ENCODE assay signal across 8 mouse cellular contexts in the genomic region with DNA sequence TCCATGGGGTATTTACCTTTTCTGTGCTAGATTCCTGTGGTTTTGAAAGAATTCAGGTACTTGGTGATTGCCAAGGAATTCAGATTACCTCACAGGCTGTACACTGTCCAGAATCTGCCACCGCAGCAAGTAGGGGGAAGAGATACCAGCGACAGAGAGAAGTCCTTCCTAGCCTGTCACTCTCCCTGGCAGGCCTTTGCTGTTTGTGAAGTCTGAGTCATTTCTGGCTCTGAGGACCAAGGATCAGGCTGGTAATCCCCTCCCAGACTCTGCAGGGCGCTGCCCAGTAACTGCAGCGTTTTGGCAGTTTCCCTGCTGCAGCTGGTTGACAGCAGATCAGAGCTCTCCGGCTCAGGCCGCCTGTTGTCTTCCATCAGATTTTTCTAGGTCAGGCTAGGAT. TPM values are rescaled to one million over a fixed set of nuclear protein-coding genes. Genes with fewer than 3 reads are reported as not detected.
A peak's percentile ranks its signal among the peaks of the same experiment; 100 is the strongest.
DNase-seq lines count a peak whose midpoint lies in the region; ATAC-seq and TF ChIP-seq lines count a peak whose summit lies in the region.

No protein-coding gene starts in this region.

- peak; percentile 31 for DNase-seq in midbrain, embryonic 10.5 days (ENCODE audit: low spot score)
- DNase-seq in midbrain, embryonic 11.5 days (ENCODE audit: low spot score, missing footprints) = no peak
- DNase-seq in heart, embryonic 10.5 days (ENCODE audit: low spot score) = no peak
- DNase-seq in spleen, postnatal 14 days (ENCODE audit: low spot score in 2 of 2) = no peak

- peaks cover 10% of the 10 kb centered on the region for H3K4me1 ChIP-seq in midbrain, embryonic 10.5 days
- peaks cover 2% of the 10 kb centered on the region; the same call in 1 of the 2 replicates for H3K4me1 ChIP-seq in midbrain, embryonic 11.5 days (ENCODE audit: control insufficient read depth, insufficient read depth, low read length)
- H3K4me1 ChIP-seq in cortical plate, adult 2 months (ENCODE audit: control insufficient read depth, insufficient read depth, low read length) = no peaks in the 10 kb centered on the region
- peaks cover 17% of the 10 kb centered on the region for H3K4me1 ChIP-seq in heart, embryonic 10.5 days
- peaks cover 11% of the 10 kb centered on the region for H3K4me1 ChIP-seq in limb, embryonic 15.5 days
- peaks cover 6% of the 10 kb centered on the region; the same call in 1 of the 2 replicates for H3K4me1 ChIP-seq in stomach, embryonic 15.5 days

- no peaks in the 10 kb centered on the region for H3K9me3 ChIP-seq in midbrain, embryonic 10.5 days (replicated peaks)
- H3K9me3 ChIP-seq in midbrain, embryonic 11.5 days (ENCODE audit: control insufficient read depth, low read length) = no peaks in the 10 kb centered on the region
- H3K9me3 ChIP-seq in heart, embryonic 10.5 days = no peaks in the 10 kb centered on the region
- H3K9me3 ChIP-seq in limb, embryonic 15.5 days = no peaks in the 10 kb centered on the region
- H3K9me3 ChIP-seq in stomach, embryonic 15.5 days = no peaks in the 10 kb centered on the region

- H3K36me3 ChIP-seq in midbrain, embryonic 10.5 days = peaks cover 10% of the 10 kb centered on the region; the same call in 1 of the 2 replicates
- no peaks in the 10 kb centered on the region; the same call in 1 of the 2 replicates for H3K36me3 ChIP-seq in midbrain, embryonic 11.5 days (ENCODE audit: control insufficient read depth, insufficient read depth, low read length)
- peaks cover 17% of the 10 kb centered on the region; the same call in 1 of the 2 replicates for H3K36me3 ChIP-seq in heart, embryonic 10.5 days
- H3K36me3 ChIP-seq in limb, embryonic 15.5 days = peaks cover 2% of the 10 kb centered on the region; the same call in 1 of the 2 replicates
- H3K36me3 ChIP-seq in stomach, embryonic 15.5 days = no peaks in the 10 kb centered on the region

- no peak for ATAC-seq in midbrain, embryonic 11.5 days (ENCODE audit: low FRiP score)
- ATAC-seq in limb, embryonic 15.5 days (ENCODE audit: insufficient number of reproducible peaks, low FRiP score, low TSS enrichment, low read depth) = peak; percentile 74; the same call in 1 of the 2 replicates
- peak; percentile 31; the same call in 1 of the 2 replicates for ATAC-seq in stomach, embryonic 15.5 days (ENCODE audit: insufficient read depth, low FRiP score, low read depth)
- no peak for ATAC-seq in erythroblast, adult 5-6 weeks (replicated peaks; ENCODE audit: low FRiP score, poor library complexity, severe bottlenecking)

- H3K27ac ChIP-seq in midbrain, embryonic 10.5 days (replicated peaks) = no peak overlapping the region; the same call in 1 of the 2 replicates
- H3K27ac ChIP-seq in midbrain, embryonic 11.5 days (ENCODE audit: low read depth, low read length) = no peak overlapping the region
- H3K27ac ChIP-seq in cortical plate, adult 2 months (ENCODE audit: insufficient read depth, low read length) = peak overlapping the region; percentile 22; the same call in 1 of the 2 replicates
- H3K27ac ChIP-seq in heart, embryonic 10.5 days = peak overlapping the region; percentile 65; the same call in 1 of the 2 replicates
- H3K27ac ChIP-seq in limb, embryonic 15.5 days = peak overlapping the region; percentile 79
- H3K27ac ChIP-seq in stomach, embryonic 15.5 days = peak overlapping the region; percentile 8; the same call in 1 of the 2 replicates

- no peak overlapping the region for H3K9ac ChIP-seq in midbrain, embryonic 11.5 days (ENCODE audit: low read length)
- no peak overlapping the region for H3K9ac ChIP-seq in limb, embryonic 15.5 days
- no peak overlapping the region for H3K9ac ChIP-seq in stomach, embryonic 15.5 days

- no peak overlapping the region for H3K4me3 ChIP-seq in midbrain, embryonic 10.5 days
- no peak overlapping the region for H3K4me3 ChIP-seq in midbrain, embryonic 11.5 days (ENCODE audit: low read depth, low read length)
- no peak overlapping the region for H3K4me3 ChIP-seq in cortical plate, adult 2 months (ENCODE audit: insufficient read depth, low read length)
- no peak overlapping the region for H3K4me3 ChIP-seq in heart, embryonic 10.5 days
- no peak overlapping the region for H3K4me3 ChIP-seq in limb, embryonic 15.5 days
- no peak overlapping the region for H3K4me3 ChIP-seq in stomach, embryonic 15.5 days (replicated peaks)

- H3K4me2 ChIP-seq in midbrain, embryonic 11.5 days = no peak overlapping the region
- H3K4me2 ChIP-seq in limb, embryonic 15.5 days = peak overlapping the region; percentile 1; the same call in 1 of the 2 replicates
- no peak overlapping the region for H3K4me2 ChIP-seq in stomach, embryonic 15.5 days

- 25% methylated on average over 6 of the region's 6 CpGs for WGBS in midbrain, embryonic 10.5 days
- WGBS in midbrain, embryonic 11.5 days = 29% methylated on average over 6 of the region's 6 CpGs
- WGBS in heart, embryonic 10.5 days = 26% methylated on average over 6 of the region's 6 CpGs
- 30% methylated on average over 6 of the region's 6 CpGs for WGBS in limb, embryonic 15.5 days
- WGBS in stomach, embryonic 15.5 days = 39% methylated on average over 6 of the region's 6 CpGs

- no peak for TF ChIP-seq POLR2A in cortical plate, adult 2 months (IDR thresholded peaks at IDR 0.05; ENCODE audit: extremely low read depth, insufficient read depth, low read length)

- no peaks in the 10 kb centered on the region for H3K27me3 ChIP-seq in midbrain, embryonic 10.5 days (ENCODE audit: low read depth, poor library complexity, severe bottlenecking)
- no peaks in the 10 kb centered on the region for H3K27me3 ChIP-seq in midbrain, embryonic 11.5 days (ENCODE audit: control insufficient read depth, insufficient read depth, low read length)
- H3K27me3 ChIP-seq in heart, embryonic 10.5 days (ENCODE audit: insufficient read depth, poor library complexity, severe bottlenecking) = no peaks in the 10 kb centered on the region
- H3K27me3 ChIP-seq in limb, embryonic 15.5 days = no peaks in the 10 kb centered on the region
- H3K27me3 ChIP-seq in stomach, embryonic 15.5 days (replicated peaks) = no peaks in the 10 kb centered on the region

- TF ChIP-seq CTCF in cortical plate, adult 2 months (IDR thresholded peaks at IDR 0.05; ENCODE audit: extremely low read depth, insufficient read depth, low read length) = no peak

RNA-seq across cellular contexts. Expression of a gene that starts 45.0 kb away (rescaled TPM):
- 15.8 and 17.2 TPM in 2 replicates for polyA plus RNA-seq in midbrain, embryonic 10.5 days (2016; fragmentation: Nextera tagmentation; extraction: Ambion mirVana)
- 15.7 and 18.7 TPM in 2 replicates for polyA plus RNA-seq in midbrain, embryonic 11.5 days (2014; fragmentation: Nextera tagmentation; extraction: Ambion mirVana)
- polyA plus RNA-seq in cortical plate, adult 2 months (2012; rRNA removed) = 30.6 and 31.2 TPM in 2 replicates
- polyA plus RNA-seq in heart, embryonic 10.5 days (2016; fragmentation: Nextera tagmentation; extraction: Ambion mirVana) = 14.9 and 18.1 TPM in 2 replicates
- 12.9 and 13.0 TPM in 2 replicates for polyA plus RNA-seq in limb, embryonic 15.5 days (2015; fragmentation: Nextera tagmentation; extraction: Ambion mirVana)
- 12.4 and 13.0 TPM in 2 replicates for polyA plus RNA-seq in stomach, embryonic 15.5 days (2015; fragmentation: Nextera tagmentation; extraction: Ambion mirVana)
- total RNA-seq in erythroblast, adult 5-6 weeks (2015; ENCODE audit: low replicate concordance) = 3.8 and 8.8 TPM in 2 replicates
- 11.3 and 12.1 TPM in 2 replicates for total RNA-seq in erythroblast, adult 5-6 weeks (2017; ENCODE audit: low replicate concordance)

RNA-seq across cellular contexts. Expression of a gene that starts 45.1 kb away (rescaled TPM):
- 119 and 121 TPM in 2 replicates for polyA plus RNA-seq in midbrain, embryonic 10.5 days (2016; fragmentation: Nextera tagmentation; extraction: Ambion mirVana)
- 105 and 113 TPM in 2 replicates for polyA plus RNA-seq in midbrain, embryonic 11.5 days (2014; fragmentation: Nextera tagmentation; extraction: Ambion mirVana)
- 54.5 and 59.0 TPM in 2 replicates for polyA plus RNA-seq in cortical plate, adult 2 months (2012; rRNA removed)
- 109 and 114 TPM in 2 replicates for polyA plus RNA-seq in heart, embryonic 10.5 days (2016; fragmentation: Nextera tagmentation; extraction: Ambion mirVana)
- 125 and 127 TPM in 2 replicates for polyA plus RNA-seq in limb, embryonic 15.5 days (2015; fragmentation: Nextera tagmentation; extraction: Ambion mirVana)
- 128 and 132 TPM in 2 replicates for polyA plus RNA-seq in stomach, embryonic 15.5 days (2015; fragmentation: Nextera tagmentation; extraction: Ambion mirVana)
- total RNA-seq in erythroblast, adult 5-6 weeks (2015; ENCODE audit: low replicate concordance) = 15.0 and 22.3 TPM in 2 replicates
- 12.8 and 23.6 TPM in 2 replicates for total RNA-seq in erythroblast, adult 5-6 weeks (2017; ENCODE audit: low replicate concordance)

Comparison
In these comparisons a context has a peak if more than half of its experiments do, and no peak if none do; other contexts are left out.
1. H3K27ac ChIP-seq: peak in cortical plate, adult 2 months (single experiment), heart, embryonic 10.5 days (single experiment), limb, embryonic 15.5 days (single experiment) and stomach, embryonic 15.5 days (single experiment); none in midbrain, embryonic 10.5 days (single experiment) and midbrain, embryonic 11.5 days (single experiment).
2. ATAC-seq: peak in limb, embryonic 15.5 days (single experiment) and stomach, embryonic 15.5 days (single experiment); none in midbrain, embryonic 11.5 days (single experiment) and erythroblast, adult 5-6 weeks (single experiment).